Mouse (Mus musculus) kidney, embryonic 16.5 days (tissue): ENCODE measurements at regions not wholly inside any gene's neighbourhood (a gene's known extent, or its start where the extent isn't known, plus 50 kb on each side); places are given as distances from the start of the nearest gene placed in this dataset.

Experiments
- ATAC-seq: fragments of 200-750 bp; cut with Nextera tagmentation; 2 replicates; pipeline ENCODE4 v1.8.0; 2017; ENCODE audit warnings: moderate TSS enrichment; ENCODE audit not compliant: low FRiP score, low TSS enrichment
- H3K27ac ChIP-seq: fragments of 300-500 bp; sonication (generic); 2 replicates; pipeline ENCODE4 v1.5.1; 2014; ENCODE audit warnings: low read length
- H3K27me3 ChIP-seq: fragments of 300-500 bp; sonication (generic); 2 replicates; pipeline ENCODE4 v1.6.1; 2014; ENCODE audit warnings: low read length, control low read depth, mixed read lengths; ENCODE audit not compliant: insufficient read depth
- H3K36me3 ChIP-seq: fragments of 300-500 bp; sonication (generic); 2 replicates; pipeline ENCODE4 v1.6.1; 2014; ENCODE audit warnings: low read length, control low read depth, mixed read lengths; ENCODE audit not compliant: insufficient read depth
- H3K4me1 ChIP-seq: fragments of 300-500 bp; sonication (generic); 2 replicates; pipeline ENCODE4 v1.6.1; 2014; ENCODE audit warnings: low read length, control low read depth, mixed read lengths; ENCODE audit not compliant: insufficient read depth
- H3K4me2 ChIP-seq: fragments of 300-500 bp; sonication (generic); replicated peaks from 2 replicates; pipeline ENCODE4 v1.6.1; 2014; ENCODE audit warnings: low read depth, low read length
- H3K4me3 ChIP-seq: fragments of 300-500 bp; sonication (generic); 2 replicates; pipeline ENCODE4 v1.5.1; 2014; ENCODE audit warnings: mild to moderate bottlenecking, low read length
- H3K9ac ChIP-seq: fragments of 300-500 bp; sonication (generic); replicated peaks from 2 replicates; pipeline ENCODE4 v1.6.1; 2014; ENCODE audit warnings: low read length
- H3K9me3 ChIP-seq: fragments of 300-500 bp; sonication (generic); 2 replicates; pipeline ENCODE4 v1.6.1; 2016; ENCODE audit warnings: low read length, control low read depth
- WGBS: fragments of 180-500 bp; shearing (Covaris S2); extraction: QIAGEN DNeasy Blood & Tissue Kit; methylation state at CpG from one replicate; pipeline ENCODE4 v1.1.7; 2014; 5-methylcytosine and 5-hydroxymethylcytosine counted together

GRCm38 (mm10) chr5:18916688-18917285, 310.0 kb upstream of the Magi2 start:
- H3K4me1 ChIP-seq: no peaks in the 10 kb centered on the region
- WGBS: 41% methylated on average over 7 of the region's 7 CpGs
- no peaks in the 10 kb centered on the region for H3K36me3 ChIP-seq
- no peak overlapping the region for H3K9ac ChIP-seq
- H3K27ac ChIP-seq: no peak overlapping the region
- no peak overlapping the region for H3K4me3 ChIP-seq
- H3K9me3 ChIP-seq: no peaks in the 10 kb centered on the region
- H3K4me2 ChIP-seq: no peak overlapping the region
- no peaks in the 10 kb centered on the region for H3K27me3 ChIP-seq
- peak; percentile 83 for ATAC-seq

- ATAC-seq: no peak
- H3K4me1 ChIP-seq: no peaks in the 10 kb centered on the region
- no peak overlapping the region for H3K9ac ChIP-seq
- H3K4me3 ChIP-seq: no peak overlapping the region
- H3K36me3 ChIP-seq: no peaks in the 10 kb centered on the region
- H3K9me3 ChIP-seq: no peaks in the 10 kb centered on the region
- no peaks in the 10 kb centered on the region for H3K27me3 ChIP-seq
- 61% methylated on average over 4 of the region's 4 CpGs for WGBS
- H3K27ac ChIP-seq: no peak overlapping the region
- no peak overlapping the region for H3K4me2 ChIP-seq
These were observed 272.9 kb upstream of the Magi2 start for GRCm38 (mm10) chr5:18953875-18954474.
